Mouse (Mus musculus) limb, embryonic 10.5 days (tissue): ENCODE results near the gene Mlip. TPM values are rescaled to one million over a fixed set of nuclear protein-coding genes. Genes with fewer than 3 reads are reported as not detected.

ENCODE experiments used
- DNase-seq: peaks from one replicate; pipeline ENCODE4 v3.0.0-alpha.2; 2017; ENCODE audit warnings: low spot score
- H3K27ac ChIP-seq: fragments of 300-500 bp; sonication (generic); 2 replicates; pipeline ENCODE4 v1.5.1; 2016; ENCODE audit warnings: mild to moderate bottlenecking
- H3K27me3 ChIP-seq: fragments of 300-500 bp; sonication (generic); 2 replicates; pipeline ENCODE4 v1.6.1; 2016; ENCODE audit warnings: low read depth, mild to moderate bottlenecking; ENCODE audit not compliant: poor library complexity, severe bottlenecking
- H3K36me3 ChIP-seq: fragments of 300-500 bp; sonication (generic); 2 replicates; pipeline ENCODE4 v1.6.1; 2016; ENCODE audit warnings: mild to moderate bottlenecking, moderate library complexity
- H3K4me1 ChIP-seq: fragments of 300-500 bp; sonication (generic); 2 replicates; pipeline ENCODE4 v1.6.1; 2016
- H3K4me3 ChIP-seq: fragments of 300-500 bp; sonication (generic); 2 replicates; pipeline ENCODE4 v1.5.1; 2016; ENCODE audit warnings: mild to moderate bottlenecking, moderate library complexity
- H3K9me3 ChIP-seq: fragments of 300-500 bp; sonication (generic); replicated peaks from 2 replicates; pipeline ENCODE4 v1.6.1; 2016; ENCODE audit warnings: mild to moderate bottlenecking
- WGBS: fragments of 180-500 bp; shearing (Covaris S2); methylation state at CpG from one replicate; pipeline ENCODE4 v1.1.7; 2016; 5-methylcytosine and 5-hydroxymethylcytosine counted together
- polyA plus RNA-seq: library from polyadenylated mRNA; unstranded; fragments of >200 nt; fragmentation: Nextera tagmentation; extraction: Ambion mirVana; gene quantifications from 2 replicates; pipeline ENCODE4 v1.2.1, GENCODE M21; 2016

Gene Mlip
- polyA plus RNA-seq, 1 experiment from 2014 or later = 0.25 TPM

DNA sequence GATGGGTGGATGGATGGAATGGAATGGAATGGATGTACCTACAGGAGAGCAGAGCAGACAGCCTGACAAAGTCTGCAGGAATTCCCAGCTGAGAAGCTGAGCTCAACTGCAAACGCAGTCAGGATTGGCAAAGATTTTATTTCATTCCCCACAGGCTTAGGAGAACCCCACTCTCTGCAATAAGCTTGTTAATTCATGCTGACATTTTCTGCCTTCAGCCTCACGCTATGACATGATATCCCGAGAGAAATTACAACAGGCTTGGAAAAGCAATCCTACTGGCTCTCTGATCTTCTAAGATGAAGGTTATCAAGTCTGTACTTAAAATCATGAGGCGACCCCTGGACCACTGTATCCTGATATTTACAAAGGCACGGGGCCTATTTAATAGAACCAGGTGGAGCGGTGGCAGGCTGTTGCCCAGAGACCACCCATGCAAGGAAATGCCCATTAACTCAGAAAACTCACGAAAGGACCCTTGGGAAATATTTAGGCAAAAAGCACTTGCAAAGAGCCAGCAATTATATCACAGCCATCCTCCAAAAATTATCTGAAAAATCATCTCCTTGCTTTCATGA lies 13.1 kb downstream of the Mlip start:
- WGBS = 60% methylated on average over 7 of the region's 7 CpGs
- no peaks in the 10 kb centered on the region for H3K36me3 ChIP-seq
- peak overlapping the region; percentile 25 for H3K4me3 ChIP-seq
- no peak overlapping the region for H3K27ac ChIP-seq
- peaks cover 11% of the 10 kb centered on the region for H3K4me1 ChIP-seq
- no peak for DNase-seq
- no peaks in the 10 kb centered on the region for H3K9me3 ChIP-seq
- H3K27me3 ChIP-seq = no peaks in the 10 kb centered on the region

- 82% methylated on average over 3 of the region's 3 CpGs for WGBS
- Histone ChIP-seq H3K9me3 (0 out of 2 replicates have a peak, but pooled peaks cover 3% of the 10 kb centered on the region), H3K27me3 (no peaks in the 10 kb centered on the region), H3K4me3 (no peak overlapping the region), H3K27ac (no peak overlapping the region), H3K36me3 (no peaks in the 10 kb centered on the region), H3K4me1 (peaks cover 11% of the 10 kb centered on the region)
- no peak for DNase-seq
Measured at GRCm38 (mm10) chr9:77335370-77335769, 17.4 kb downstream of the Mlip start.

DNA sequence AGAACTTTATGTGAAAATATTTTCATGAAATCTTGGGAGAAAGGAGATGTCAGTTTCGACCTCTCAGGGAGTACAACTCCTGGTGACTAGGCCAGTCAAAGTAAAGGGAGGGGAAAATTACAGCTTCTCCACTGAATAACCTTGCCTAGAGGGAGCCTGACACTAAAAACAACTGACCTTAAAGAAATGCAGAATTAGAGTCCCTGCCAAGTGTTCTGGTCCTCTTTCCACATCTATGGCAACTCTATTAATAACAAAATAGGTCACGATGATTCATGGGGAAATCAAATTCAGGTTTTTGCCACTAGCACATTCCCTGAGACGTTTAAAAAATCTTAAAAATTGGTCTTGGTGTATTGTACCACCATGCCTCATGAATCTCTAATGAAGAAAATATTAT lies 34.4 kb downstream of the Mlip start:
- 91% methylated on average over 3 of the region's 3 CpGs for WGBS

DNA sequence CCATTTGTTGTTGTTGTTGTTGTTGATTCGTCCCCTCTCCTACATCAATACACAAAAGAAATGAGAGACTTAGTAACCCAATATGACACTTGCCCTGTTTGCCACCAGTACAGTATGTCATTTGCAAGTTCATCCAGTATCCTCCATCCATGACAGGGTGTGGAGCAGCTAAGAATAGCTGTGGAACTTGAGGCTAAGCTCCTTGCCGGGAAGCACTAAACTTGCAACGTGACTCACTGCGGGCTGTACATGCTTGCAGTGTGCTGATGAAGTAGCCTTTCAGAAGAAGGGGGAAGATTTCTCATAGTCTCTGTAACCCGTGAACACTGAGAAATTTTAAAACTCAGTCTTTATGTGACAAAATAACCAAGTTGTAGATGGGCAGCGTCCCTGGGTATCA lies 42.2 kb downstream of the Mlip start:
- DNase-seq = no peak
- Histone ChIP-seq H3K27ac (no peak overlapping the region), H3K27me3 (no peaks in the 10 kb centered on the region), H3K4me1 (no peaks in the 10 kb centered on the region), H3K36me3 (no peaks in the 10 kb centered on the region), H3K9me3 (no peaks in the 10 kb centered on the region), H3K4me3 (no peak overlapping the region)
- whole genome bisulfite sequencing = 83% methylated on average over 6 of the region's 6 CpGs

More for the DNA sequence above, 34.4 kb downstream of the Mlip start:
- no peak for DNase-seq
- Histone ChIP-seq H3K27ac (no peak overlapping the region), H3K4me1 (no peaks in the 10 kb centered on the region), H3K4me3 (no peak overlapping the region), H3K9me3 (no peaks in the 10 kb centered on the region), H3K36me3 (no peaks in the 10 kb centered on the region), H3K27me3 (no peaks in the 10 kb centered on the region)

GRCm38 (mm10) chr9:77305417-77305816 lies 47.4 kb downstream of the Mlip start:
- H3K9me3 ChIP-seq = no peaks in the 10 kb centered on the region
- no peak for DNase-seq
- H3K36me3 ChIP-seq = no peaks in the 10 kb centered on the region
- 85% methylated on average over 2 of the region's 2 CpGs for WGBS
- no peaks in the 10 kb centered on the region for H3K27me3 ChIP-seq
- no peak overlapping the region for H3K27ac ChIP-seq
- no peak overlapping the region for H3K4me3 ChIP-seq
- no peaks in the 10 kb centered on the region for H3K4me1 ChIP-seq

DNA sequence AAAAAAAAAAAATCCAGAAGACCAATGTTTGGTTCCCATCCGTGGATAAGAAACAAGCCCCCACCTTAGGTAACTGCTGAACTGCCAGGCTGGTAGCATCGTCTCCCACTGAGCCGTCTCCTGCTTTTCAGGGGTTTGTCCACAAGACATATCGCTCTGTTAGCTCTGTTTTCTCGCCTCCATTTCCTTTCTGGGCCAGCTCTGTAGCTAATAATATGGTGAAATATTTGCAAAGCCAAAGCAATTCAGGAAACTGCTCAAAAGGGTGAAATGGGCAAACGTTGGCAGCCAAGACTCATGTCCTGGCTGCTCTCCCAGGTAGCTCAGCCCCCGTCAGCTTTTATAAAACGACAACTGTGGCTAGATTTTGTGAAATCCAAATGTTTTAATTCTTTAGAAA lies 50.4 kb downstream of the Mlip start:
- Histone ChIP-seq H3K36me3 (no peaks in the 10 kb centered on the region), H3K4me3 (no peak overlapping the region), H3K4me1 (no peaks in the 10 kb centered on the region), H3K27me3 (no peaks in the 10 kb centered on the region), H3K9me3 (no peaks in the 10 kb centered on the region), H3K27ac (no peak overlapping the region)
- 88% methylated on average over 8 of the region's 8 CpGs for WGBS
- DNase-seq = no peak

DNA sequence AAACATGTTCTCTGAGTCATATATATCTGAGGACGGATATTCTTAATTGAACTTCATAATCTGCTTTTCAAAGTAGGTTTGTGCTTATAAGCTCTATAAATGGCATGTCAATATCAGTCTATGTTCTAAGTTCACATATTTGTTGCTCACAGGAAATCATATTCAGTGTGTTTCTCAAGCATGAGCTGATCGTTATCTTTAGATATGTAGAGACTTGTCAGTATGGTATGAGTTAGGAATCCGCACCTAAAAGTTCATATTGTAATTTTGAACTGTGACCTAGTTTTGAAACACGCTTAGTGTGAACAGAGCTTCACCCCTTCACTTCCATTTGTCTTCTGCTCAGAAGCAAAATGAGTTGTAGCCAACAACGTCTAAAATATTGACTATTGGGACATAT lies 64.8 kb downstream of the Mlip start:
- Histone ChIP-seq H3K27me3 (no peaks in the 10 kb centered on the region), H3K4me1 (no peaks in the 10 kb centered on the region), H3K9me3 (no peaks in the 10 kb centered on the region), H3K36me3 (no peaks in the 10 kb centered on the region), H3K27ac (no peak overlapping the region), H3K4me3 (no peak overlapping the region)
- no peak for DNase-seq
- 95% methylated on average over 5 of the region's 5 CpGs for WGBS

GRCm38 (mm10) chr9:77279371-77279770 lies 73.4 kb downstream of the Mlip start:
- Histone ChIP-seq H3K9me3 (no peaks in the 10 kb centered on the region), H3K4me1 (no peaks in the 10 kb centered on the region), H3K27ac (no peak overlapping the region), H3K4me3 (no peak overlapping the region), H3K27me3 (no peaks in the 10 kb centered on the region), H3K36me3 (no peaks in the 10 kb centered on the region)
- WGBS = 73% methylated on average over 5 of the region's 5 CpGs
- DNase-seq = no peak

- no peak for DNase-seq
- 79% methylated on average over 3 of the region's 3 CpGs for WGBS
- Histone ChIP-seq H3K27ac (no peak overlapping the region), H3K4me1 (no peaks in the 10 kb centered on the region), H3K36me3 (no peaks in the 10 kb centered on the region), H3K9me3 (no peaks in the 10 kb centered on the region), H3K27me3 (no peaks in the 10 kb centered on the region), H3K4me3 (no peak overlapping the region)
Measured at GRCm38 (mm10) chr9:77278055-77278454, 74.7 kb downstream of the Mlip start.

DNA sequence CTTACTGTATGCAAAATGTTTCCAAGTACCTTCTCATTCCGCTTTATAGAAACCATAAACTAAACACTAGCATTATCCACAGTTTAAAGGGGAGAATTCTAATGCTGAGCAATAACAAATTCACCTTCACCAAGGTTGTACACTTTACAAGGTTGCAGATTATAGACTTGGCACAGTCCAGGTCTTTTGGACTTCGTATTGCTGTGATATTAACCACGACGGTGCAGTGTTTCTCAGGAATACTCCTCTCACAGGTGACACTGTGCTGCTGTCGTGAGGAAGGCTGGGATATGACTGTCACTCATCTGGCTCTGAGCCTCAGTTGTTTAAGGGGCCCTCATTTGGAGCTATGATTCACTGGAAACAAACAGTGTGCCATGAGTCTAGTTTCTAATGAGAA lies 75.5 kb downstream of the Mlip start:
- WGBS = 81% methylated on average over 5 of the region's 5 CpGs
- Histone ChIP-seq H3K4me3 (no peak overlapping the region), H3K9me3 (no peaks in the 10 kb centered on the region), H3K36me3 (no peaks in the 10 kb centered on the region), H3K4me1 (no peaks in the 10 kb centered on the region), H3K27ac (no peak overlapping the region), H3K27me3 (no peaks in the 10 kb centered on the region)
- no peak for DNase-seq

DNA sequence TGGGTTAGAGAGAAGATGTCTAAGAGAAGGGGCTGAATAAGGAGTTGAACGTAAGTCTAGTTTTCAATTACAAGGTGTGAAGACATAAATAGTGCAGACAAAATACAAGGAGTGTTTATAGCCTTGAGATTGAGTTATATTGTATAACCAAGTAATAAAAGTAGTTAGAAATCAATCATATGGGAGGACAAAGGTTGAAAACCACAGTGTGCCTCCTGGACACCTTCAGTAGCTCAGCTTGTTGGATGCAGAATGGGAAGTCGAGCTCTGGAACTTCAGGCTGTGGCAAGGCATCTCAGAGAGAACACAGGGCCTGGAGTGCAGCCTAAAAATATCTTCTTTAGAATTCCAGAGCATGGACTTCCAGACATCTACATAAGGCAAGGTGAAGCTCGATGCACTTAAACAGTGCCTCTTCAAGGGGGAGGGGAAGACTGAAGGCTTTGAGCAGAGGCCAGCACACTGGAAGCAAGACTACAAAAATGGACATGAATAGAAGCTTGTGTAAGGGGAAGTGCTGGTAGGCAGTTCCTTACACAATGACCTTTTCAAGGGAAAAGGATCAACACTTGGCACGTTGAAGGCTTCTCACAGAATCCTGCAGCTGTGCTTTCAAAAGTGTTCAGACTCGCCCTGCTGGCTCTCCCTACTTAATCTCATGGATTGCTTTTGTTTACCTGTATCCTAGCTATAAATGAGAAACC lies 76.2 kb downstream of the Mlip start:
- Histone ChIP-seq H3K4me1 (no peaks in the 10 kb centered on the region), H3K4me3 (no peak overlapping the region), H3K36me3 (no peaks in the 10 kb centered on the region), H3K27me3 (no peaks in the 10 kb centered on the region), H3K27ac (no peak overlapping the region), H3K9me3 (no peaks in the 10 kb centered on the region)
- DNase-seq = no peak
- WGBS = 82% methylated on average over 5 of the region's 5 CpGs

DNA sequence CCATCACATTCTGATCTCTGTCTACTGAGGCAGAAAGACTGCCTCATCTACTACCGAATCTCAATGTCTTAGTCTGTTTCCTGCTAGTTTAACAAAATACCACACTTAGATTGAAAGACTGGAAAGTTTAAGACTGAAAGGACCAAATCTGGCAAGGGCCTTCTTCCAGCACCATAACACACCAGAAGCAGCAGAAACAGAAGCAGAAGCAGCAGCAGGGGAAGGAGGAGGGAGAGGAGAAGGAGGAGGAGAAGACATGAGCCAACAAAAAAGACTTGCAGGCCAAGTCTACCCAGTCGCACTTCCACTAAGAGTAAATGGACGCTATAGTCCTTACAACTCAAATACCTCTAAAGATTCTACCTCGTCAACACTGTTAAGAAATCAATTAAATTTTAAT lies 80.0 kb downstream of the Mlip start:
- Histone ChIP-seq H3K4me1 (no peaks in the 10 kb centered on the region), H3K27ac (no peak overlapping the region), H3K27me3 (no peaks in the 10 kb centered on the region), H3K4me3 (no peak overlapping the region), H3K9me3 (no peaks in the 10 kb centered on the region), H3K36me3 (no peaks in the 10 kb centered on the region)
- WGBS = 94% methylated on average over 4 of the region's 4 CpGs
- DNase-seq = no peak

DNA sequence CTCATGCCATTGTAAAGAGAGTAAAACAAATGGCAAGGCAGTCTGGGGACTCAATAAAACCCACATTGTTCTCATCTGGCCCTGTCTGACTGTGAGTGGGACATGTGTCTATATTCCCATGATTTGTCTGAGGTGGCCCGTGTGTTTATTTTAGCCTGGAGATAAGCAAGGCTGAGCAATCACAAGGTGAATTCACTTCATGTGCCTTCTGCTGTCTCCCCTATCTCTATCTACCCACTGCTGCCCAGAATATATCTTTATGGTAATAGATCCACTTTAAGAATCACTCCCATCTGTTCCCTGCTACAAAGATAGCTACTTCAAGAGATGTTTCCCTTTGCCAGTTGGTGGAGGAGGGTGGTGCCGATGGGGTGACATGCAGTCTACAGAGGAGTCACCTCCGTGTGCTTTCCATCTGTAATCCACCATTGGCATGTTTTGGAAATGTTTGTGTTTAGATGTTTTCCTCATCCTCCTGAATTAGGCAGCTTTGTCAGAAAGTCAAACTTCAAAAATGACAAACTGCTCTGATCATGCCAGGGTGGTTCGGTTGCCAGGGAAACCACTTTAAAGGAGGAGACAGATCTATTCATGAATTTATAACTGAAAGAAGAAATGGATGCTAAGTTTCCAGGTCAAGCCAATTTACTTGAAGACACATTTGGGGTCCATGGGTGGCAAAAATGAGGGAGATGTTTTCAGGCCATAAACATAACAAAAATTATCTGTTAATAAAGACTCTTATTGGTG lies 87.3 kb downstream of the Mlip start:
- Histone ChIP-seq H3K9me3 (no peaks in the 10 kb centered on the region), H3K4me1 (no peaks in the 10 kb centered on the region), H3K27ac (no peak overlapping the region), H3K4me3 (no peak overlapping the region), H3K27me3 (no peaks in the 10 kb centered on the region), H3K36me3 (no peaks in the 10 kb centered on the region)
- 91% methylated on average over 4 of the region's 4 CpGs for WGBS
- no peak for DNase-seq
